In the genomic region with DNA sequence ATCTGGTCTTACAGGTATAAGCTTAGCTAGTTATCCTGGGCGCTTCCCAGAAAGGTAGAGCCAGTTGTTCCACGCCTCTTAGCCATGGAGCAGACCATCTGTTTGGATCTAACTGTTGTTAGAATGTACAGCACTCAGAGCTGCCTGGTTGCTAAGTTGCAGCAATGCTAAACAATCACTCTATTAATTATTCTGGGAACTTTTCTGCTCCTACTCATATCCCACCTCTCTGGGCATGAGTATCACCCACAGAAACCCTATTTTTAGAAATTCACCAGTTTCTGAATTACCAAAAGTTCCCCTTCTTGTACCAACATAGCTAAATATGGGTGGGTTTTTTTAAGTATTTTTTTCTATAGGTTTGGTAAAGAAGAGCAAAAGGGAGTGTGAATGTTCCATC, we compare ENCODE assay signal across 26 mouse cellular contexts. TPM values are rescaled to one million over a fixed set of nuclear protein-coding genes. Genes with fewer than 3 reads are reported as not detected.
DNase-seq lines count a peak whose midpoint lies in the region; ATAC-seq lines count a peak whose summit lies in the region.
"Had no signal": no experiment of that assay in that cellular context is flagged by ENCODE, and none has a peak within 500 bp of the region (broad histone marks: within the 10 kb centered on the region; RNA-seq: fewer than 3 reads in every experiment).

No protein-coding gene starts in this region.

- H3K27ac ChIP-seq in embryonic facial prominence, embryonic 14.5 days (replicated peaks; ENCODE audit: low read depth, low read length): no peak overlapping the region
- no peak overlapping the region for H3K27ac ChIP-seq in embryonic facial prominence, embryonic 10.5 days (replicated peaks)
- H3K27ac ChIP-seq: hindbrain, embryonic 10.5 days; intestine, embryonic 15.5 days; liver, embryonic 13.5 days; midbrain, embryonic 13.5 days had no signal

- H3K4me3 ChIP-seq in embryonic facial prominence, embryonic 14.5 days (ENCODE audit: low read depth, low read length): no peak overlapping the region
- no peak overlapping the region for H3K4me3 ChIP-seq in embryonic facial prominence, embryonic 10.5 days
- H3K4me3 ChIP-seq: heart, embryonic 12.5 days; hindbrain, embryonic 10.5 days; intestine, embryonic 15.5 days; liver, embryonic 13.5 days; megakaryocyte, embryonic 14.5 days; midbrain, embryonic 13.5 days had no signal

- no peaks in the 10 kb centered on the region for H3K4me1 ChIP-seq in embryonic facial prominence, embryonic 14.5 days (ENCODE audit: control insufficient read depth, insufficient read depth, low read length)
- no peaks in the 10 kb centered on the region for H3K4me1 ChIP-seq in embryonic facial prominence, embryonic 10.5 days
- H3K4me1 ChIP-seq: hindbrain, embryonic 10.5 days; midbrain, embryonic 13.5 days had no signal

- H3K36me3 ChIP-seq in embryonic facial prominence, embryonic 14.5 days (ENCODE audit: control insufficient read depth, insufficient read depth, low read length): no peaks in the 10 kb centered on the region
- H3K36me3 ChIP-seq in embryonic facial prominence, embryonic 10.5 days (replicated peaks): no peaks in the 10 kb centered on the region
- H3K36me3 ChIP-seq: heart, embryonic 12.5 days; hindbrain, embryonic 10.5 days; intestine, embryonic 15.5 days; liver, embryonic 13.5 days; midbrain, embryonic 13.5 days had no signal

- peak; percentile 5 for DNase-seq in embryonic facial prominence, embryonic 14.5 days (ENCODE audit: low spot score)
- DNase-seq in embryonic facial prominence, embryonic 10.5 days (ENCODE audit: low spot score): no peak
- DNase-seq in left cerebral cortex, postnatal 14 days (ENCODE audit: low spot score in 2 of 2): peak; percentile 17 to 34
- DNase-seq in left cerebral cortex, postnatal 4 days: no peak
- DNase-seq in right cerebral cortex, postnatal 25 days: peak; percentile 45
- DNase-seq in right cerebral cortex, postnatal 14 days: no peak
- DNase-seq in telencephalon, adult 2 months (ENCODE audit: low read depth, low spot score): peak; percentile 40
- DNase-seq in yolk sac, embryonic 10.5 days (ENCODE audit: low spot score): no peak
- DNase-seq: adrenal gland, postnatal 25 days; cerebellum, adult 11 months; cerebellum, postnatal 10 days; gastrocnemius, postnatal 10 days; heart, adult 11 months; heart, postnatal 10 days; kidney, adult 9 months; kidney, postnatal 25 days; liver, embryonic 13.5 days; lung, adult 2 months; lung, postnatal 36 days; thymus, postnatal 25 days had no signal

- ATAC-seq in embryonic facial prominence, embryonic 14.5 days (ENCODE audit: low read depth): no peak; the same call in 1 of the 2 replicates
- ATAC-seq: hindbrain, embryonic 16.5 days; intestine, embryonic 15.5 days; midbrain, embryonic 13.5 days had no signal

- H3K4me2 ChIP-seq in embryonic facial prominence, embryonic 14.5 days (ENCODE audit: low read depth, low read length): no peak overlapping the region
- H3K4me2 ChIP-seq: heart, embryonic 12.5 days; intestine, embryonic 15.5 days; liver, embryonic 13.5 days; midbrain, embryonic 13.5 days had no signal

- H3K27me3 ChIP-seq in embryonic facial prominence, embryonic 14.5 days (replicated peaks; ENCODE audit: control insufficient read depth, insufficient read depth, low read length): no peaks in the 10 kb centered on the region
- no peaks in the 10 kb centered on the region for H3K27me3 ChIP-seq in embryonic facial prominence, embryonic 10.5 days (replicated peaks; ENCODE audit: low read depth, poor library complexity, severe bottlenecking)
- H3K27me3 ChIP-seq: heart, embryonic 12.5 days; intestine, embryonic 15.5 days; liver, embryonic 13.5 days; megakaryocyte, embryonic 14.5 days; midbrain, embryonic 13.5 days had no signal

- intact Hi-C loops in left cerebral cortex, postnatal 14 days (cut with DNase I): no loop called here
- intact Hi-C loops in left cerebral cortex, postnatal 4 days (cut with DNase I): no loop called here

- no peaks in the 10 kb centered on the region for H3K9me3 ChIP-seq in embryonic facial prominence, embryonic 14.5 days (ENCODE audit: control insufficient read depth, low read length)
- H3K9me3 ChIP-seq in embryonic facial prominence, embryonic 10.5 days: no peaks in the 10 kb centered on the region
- H3K9me3 ChIP-seq: heart, embryonic 12.5 days; hindbrain, embryonic 10.5 days; intestine, embryonic 15.5 days; liver, embryonic 13.5 days; midbrain, embryonic 13.5 days had no signal

- H3K9ac ChIP-seq in embryonic facial prominence, embryonic 14.5 days (ENCODE audit: low read depth, low read length): no peak overlapping the region
- H3K9ac ChIP-seq: heart, embryonic 12.5 days; intestine, embryonic 15.5 days; liver, embryonic 13.5 days; midbrain, embryonic 13.5 days had no signal

- 80% methylated on average over 2 of the region's 2 CpGs for WGBS in embryonic facial prominence, embryonic 14.5 days
- 83% methylated on average over 2 of the region's 2 CpGs for WGBS in embryonic facial prominence, embryonic 10.5 days

RNA-seq across cellular contexts. Expression of gene Ncoa1, which starts 43.4 kb away (rescaled TPM):
- 20.7 and 21.0 TPM in 2 replicates for polyA plus RNA-seq in embryonic facial prominence, embryonic 14.5 days (2014; fragmentation: Nextera tagmentation; extraction: Ambion mirVana)
- 2.4 and 2.7 TPM in 2 replicates for polyA plus RNA-seq in embryonic facial prominence, embryonic 10.5 days (2016; fragmentation: Nextera tagmentation; extraction: Ambion mirVana)
- 10 to 100 TPM; 92.0 to 95.0 TPM for total RNA-seq in left cerebral cortex, postnatal 14 days (2021)
- 100 to 1,000 TPM; 102 to 107 TPM for total RNA-seq in left cerebral cortex, postnatal 4 days (2021)

Comparison
In these comparisons a context has a peak if more than half of its experiments do, and no peak if none do; other contexts are left out.
1. DNase-seq: peak in embryonic facial prominence, embryonic 14.5 days (single experiment), left cerebral cortex, postnatal 14 days (2 of 2), right cerebral cortex, postnatal 25 days (single experiment) and telencephalon, adult 2 months (single experiment); none in embryonic facial prominence, embryonic 10.5 days (single experiment), left cerebral cortex, postnatal 4 days (single experiment), right cerebral cortex, postnatal 14 days (single experiment) and yolk sac, embryonic 10.5 days (single experiment).